Mouse (Mus musculus) midbrain, embryonic 14.5 days (tissue): Measurements from ENCODE around the gene Lsamp. TPM values are rescaled to one million over a fixed set of nuclear protein-coding genes. Genes with fewer than 3 reads are reported as not detected.
A peak's percentile ranks its signal among the peaks of the same experiment; 100 is the strongest.
"Not testable (repeated sequence)": the region's sequence is repeated elsewhere in the genome, so short reads cannot be mapped to it uniquely, and the experiment has no call there.

Experiments used
- ATAC-seq: fragments of 200-750 bp; cut with Nextera tagmentation; 2 replicates; pipeline ENCODE4 v1.8.0; 2017; ENCODE audit warnings: moderate number of reproducible peaks, moderate library complexity; ENCODE audit not compliant: low FRiP score, low TSS enrichment
- DNase-seq: peaks from one replicate; pipeline ENCODE4 v3.0.0-alpha.2; 2015
- H3K27ac ChIP-seq: fragments of 300-500 bp; sonication (generic); replicated peaks from 2 replicates; pipeline ENCODE4 v1.5.1; 2014; ENCODE audit warnings: mild to moderate bottlenecking, low read depth, low read length, moderate library complexity
- H3K27me3 ChIP-seq: fragments of 300-500 bp; sonication (generic); 2 replicates; pipeline ENCODE4 v1.6.1; 2014; ENCODE audit warnings: low read length, control low read depth, mixed read lengths; ENCODE audit not compliant: control insufficient read depth, insufficient read depth
- H3K36me3 ChIP-seq: fragments of 300-500 bp; sonication (generic); 2 replicates; pipeline ENCODE4 v1.6.1; 2014; ENCODE audit warnings: low read length, control low read depth; ENCODE audit not compliant: control insufficient read depth, insufficient read depth
- H3K4me1 ChIP-seq: fragments of 300-500 bp; sonication (generic); 2 replicates; pipeline ENCODE4 v1.6.1; 2014; ENCODE audit warnings: mild to moderate bottlenecking, antibody characterized with exemption, low read length, control low read depth; ENCODE audit not compliant: control insufficient read depth, insufficient read depth
- H3K4me2 ChIP-seq: fragments of 300-500 bp; sonication (generic); 2 replicates; pipeline ENCODE4 v1.6.1; 2014; ENCODE audit warnings: mild to moderate bottlenecking, low read length, moderate library complexity
- H3K4me3 ChIP-seq: fragments of 300-500 bp; sonication (generic); replicated peaks from 2 replicates; pipeline ENCODE4 v1.5.1; 2014; ENCODE audit warnings: low read depth, low read length
- H3K9ac ChIP-seq: fragments of 300-500 bp; sonication (generic); replicated peaks from 2 replicates; pipeline ENCODE4 v1.6.1; 2014; ENCODE audit warnings: mild to moderate bottlenecking, low read length, moderate library complexity
- H3K9me3 ChIP-seq: fragments of 300-500 bp; sonication (generic); 2 replicates; pipeline ENCODE4 v1.6.1; 2016; ENCODE audit warnings: low read length, control low read depth, mixed read lengths; ENCODE audit not compliant: control insufficient read depth
- WGBS: fragments of 180-500 bp; shearing (Covaris S2); extraction: QIAGEN DNeasy Blood & Tissue Kit; methylation state at CpG from one replicate; pipeline ENCODE4 v1.1.7; 2014; 5-methylcytosine and 5-hydroxymethylcytosine counted together
- polyA plus RNA-seq: library from polyadenylated mRNA; unstranded; fragments of >200 nt; fragmentation: Nextera tagmentation; extraction: Ambion mirVana; gene quantifications from 2 replicates; pipeline ENCODE4 v1.2.1, GENCODE M21; 2014

The Lsamp gene
- polyA plus RNA-seq, 1 experiment from 2014 or later = 79.5 TPM

- H3K4me2 ChIP-seq = no peak overlapping the region
- ATAC-seq = no peak; the same call in 1 of the 2 replicates
- 61% methylated on average over 9 of the region's 9 CpGs for WGBS
These were observed 583.3 kb downstream of the Lsamp start for GRCm38 (mm10) chr16:40567431-40567941.

DNA sequence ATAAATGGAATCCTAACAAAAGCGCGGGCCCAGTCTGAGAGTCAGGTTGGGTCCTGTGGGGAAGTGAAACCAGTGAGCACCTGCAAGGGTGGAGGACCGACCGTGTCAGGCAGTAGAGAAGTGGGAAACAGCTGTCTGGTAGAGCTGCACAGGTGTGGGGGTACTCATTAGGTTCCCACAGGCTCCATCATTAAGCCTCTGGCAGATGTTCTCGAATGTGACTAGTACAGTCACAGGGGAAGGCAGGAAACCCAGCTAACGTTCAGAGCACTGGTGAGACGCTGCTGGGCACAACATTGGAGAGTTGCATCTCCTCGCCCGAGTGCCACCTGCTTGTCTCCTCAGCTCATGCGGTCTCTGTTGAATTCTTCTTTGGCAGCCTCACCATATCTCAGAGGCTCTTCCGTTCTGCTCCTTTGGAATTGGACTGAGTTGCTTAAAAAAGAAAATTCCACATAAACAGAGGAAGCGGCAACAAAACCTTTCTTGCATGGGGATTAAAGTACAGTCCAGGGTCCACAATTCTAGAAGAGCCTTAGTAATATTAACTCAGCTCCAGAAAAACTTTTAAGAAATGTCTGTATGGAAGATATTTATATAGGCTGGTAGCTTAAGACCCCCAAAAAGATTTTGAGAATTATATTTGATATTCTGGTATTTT lies 588.1 kb downstream of the Lsamp start:
- Histone ChIP-seq H3K27me3 (no peaks in the 10 kb centered on the region), H3K4me3 (no peak overlapping the region), H3K36me3 (no peaks in the 10 kb centered on the region), H3K4me1 (no peaks in the 10 kb centered on the region), H3K27ac (no peak overlapping the region), H3K4me2 (no peak overlapping the region), H3K9me3 (no peaks in the 10 kb centered on the region), H3K9ac (no peak overlapping the region)
- ATAC-seq (no peak), DNase-seq (no peak)
- 86% methylated on average over 12 of the region's 12 CpGs for WGBS

More at GRCm38 (mm10) chr16:40567431-40567941, 583.3 kb downstream of the Lsamp start:
- Histone ChIP-seq H3K4me3 (no peak overlapping the region), H3K27me3 (no peaks in the 10 kb centered on the region), H3K4me1 (no peaks in the 10 kb centered on the region), H3K9ac (no peak overlapping the region), H3K36me3 (no peaks in the 10 kb centered on the region), H3K9me3 (no peaks in the 10 kb centered on the region), H3K27ac (no peak overlapping the region)
- peak; percentile 40 for DNase-seq

DNA sequence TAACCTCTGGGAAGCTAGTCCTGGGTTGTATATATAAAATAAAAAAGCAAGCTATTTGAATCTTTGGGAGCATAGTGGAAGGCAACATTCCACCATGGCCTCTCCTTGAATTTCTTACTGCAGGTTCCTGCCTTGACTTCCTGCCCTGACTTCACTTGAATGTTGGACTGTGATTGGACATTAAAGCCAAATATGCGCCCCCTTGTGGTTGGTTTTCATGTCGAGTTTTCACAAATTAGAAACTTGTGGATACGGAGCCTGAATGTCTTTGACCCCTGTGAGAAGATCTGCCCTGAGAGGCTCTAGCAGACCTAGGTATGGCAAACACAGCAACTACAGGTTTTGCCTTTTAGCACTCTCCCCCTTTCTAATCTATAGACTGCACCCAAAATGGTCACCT lies 597.9 kb downstream of the Lsamp start:
- ATAC-seq (no peak), DNase-seq (no peak)
- Histone ChIP-seq H3K27ac (no peak overlapping the region), H3K4me1 (no peaks in the 10 kb centered on the region), H3K9me3 (no peaks in the 10 kb centered on the region), H3K27me3 (no peaks in the 10 kb centered on the region), H3K4me2 (no peak overlapping the region), H3K4me3 (no peak overlapping the region), H3K9ac (no peak overlapping the region), H3K36me3 (no peaks in the 10 kb centered on the region)
- WGBS = 75% methylated on average over 3 of the region's 3 CpGs

DNA sequence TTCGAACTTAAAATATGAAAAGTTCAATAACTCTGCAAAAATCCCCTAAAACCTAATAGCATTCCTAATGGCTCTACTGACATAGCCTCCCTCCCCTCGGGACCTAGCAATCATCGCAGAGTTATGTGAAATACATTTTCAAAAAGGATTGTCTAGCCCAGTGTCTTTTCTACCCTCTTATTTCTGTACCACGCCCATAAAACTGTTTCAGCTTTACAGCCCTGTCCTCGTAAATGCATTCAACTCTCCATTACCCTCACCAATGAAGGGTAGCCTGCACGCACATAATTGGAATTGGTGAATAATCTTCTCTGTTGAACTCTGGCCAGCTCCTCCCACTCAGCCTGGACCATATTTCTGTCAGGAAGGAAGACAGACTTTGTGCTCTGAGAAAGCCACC lies 609.0 kb downstream of the Lsamp start:
- Histone ChIP-seq H3K4me3 (no peak overlapping the region), H3K4me2 (no peak overlapping the region), H3K9me3 (no peaks in the 10 kb centered on the region), H3K4me1 (no peaks in the 10 kb centered on the region), H3K36me3 (no peaks in the 10 kb centered on the region), H3K9ac (no peak overlapping the region), H3K27me3 (no peaks in the 10 kb centered on the region), H3K27ac (no peak overlapping the region)
- ATAC-seq = no peak
- no peak for DNase-seq
- WGBS = 80% methylated on average over 6 of the region's 6 CpGs

GRCm38 (mm10) chr16:40601431-40602387 lies 617.5 kb downstream of the Lsamp start:
- ATAC-seq = no peak
- H3K9ac ChIP-seq = no peak overlapping the region
- no peaks in the 10 kb centered on the region for H3K9me3 ChIP-seq
- no peak overlapping the region for H3K4me2 ChIP-seq
- DNase-seq = peak; percentile 50
- no peaks in the 10 kb centered on the region for H3K36me3 ChIP-seq
- no peaks in the 10 kb centered on the region for H3K27me3 ChIP-seq
- 29% methylated on average over 4 of the region's 4 CpGs for WGBS
- H3K4me1 ChIP-seq = peaks cover 12% of the 10 kb centered on the region; the same call in 1 of the 2 replicates
- 0 out of 2 replicates have a peak overlapping the region, but pooled peaks have one; percentile 13 for H3K27ac ChIP-seq
- no peak overlapping the region for H3K4me3 ChIP-seq

DNA sequence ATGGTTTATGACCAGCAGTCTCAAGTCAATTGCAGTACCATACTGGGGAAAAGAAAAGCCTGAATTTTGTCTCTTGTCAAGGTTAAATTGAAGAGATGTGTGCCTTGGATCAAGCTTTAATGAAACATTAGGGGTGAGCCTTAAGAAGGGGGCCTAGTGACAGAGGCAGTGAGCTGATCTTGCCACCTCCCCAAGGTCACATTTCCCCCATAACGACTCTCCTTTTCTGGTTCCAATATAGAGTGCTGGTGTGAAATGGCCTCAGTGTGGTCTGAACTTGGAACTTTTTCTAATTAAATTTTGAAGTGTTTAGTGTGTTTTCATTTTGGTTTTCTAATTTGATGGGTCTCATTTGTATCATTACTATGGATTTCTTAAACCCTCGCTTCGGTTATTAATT lies 623.3 kb downstream of the Lsamp start:
- Histone ChIP-seq H3K4me1 (peaks cover 6% of the 10 kb centered on the region; the same call in 1 of the 2 replicates), H3K9me3 (no peaks in the 10 kb centered on the region), H3K4me3 (no peak overlapping the region), H3K27ac (no peak overlapping the region), H3K4me2 (no peak overlapping the region), H3K9ac (no peak overlapping the region), H3K36me3 (no peaks in the 10 kb centered on the region), H3K27me3 (no peaks in the 10 kb centered on the region)
- DNase-seq (no peak), ATAC-seq (no peak)
- WGBS = 87% methylated on average over 3 of the region's 3 CpGs

DNA sequence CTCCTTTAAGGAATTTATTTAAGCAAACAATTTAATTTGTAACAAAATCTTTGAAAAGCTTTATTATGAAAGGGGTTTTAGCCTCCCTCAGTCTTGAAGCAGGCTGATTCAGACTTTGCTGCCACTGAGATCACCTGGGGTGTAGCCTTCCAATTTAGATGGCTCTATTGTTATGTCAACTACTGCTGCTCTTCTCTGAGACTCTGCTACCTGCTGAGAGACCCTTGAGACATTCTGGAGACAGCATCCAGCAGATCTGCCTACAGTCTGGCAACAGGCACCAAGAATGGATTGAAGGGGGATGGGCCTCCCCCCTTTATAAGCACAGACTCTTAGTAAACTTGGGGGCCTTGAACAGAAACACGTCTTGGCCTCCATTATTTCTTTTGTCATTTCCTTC lies 632.5 kb downstream of the Lsamp start:
- H3K4me3 ChIP-seq, H3K4me1 ChIP-seq, H3K9me3 ChIP-seq, ATAC-seq, H3K27ac ChIP-seq, H3K36me3 ChIP-seq, H3K9ac ChIP-seq, DNase-seq, H3K27me3 ChIP-seq, H3K4me2 ChIP-seq: not testable (repeated sequence)
- 17% methylated on average over 1 of the region's 1 CpGs for WGBS

- H3K4me2 ChIP-seq, H3K4me1 ChIP-seq, H3K27ac ChIP-seq, H3K36me3 ChIP-seq, DNase-seq, H3K27me3 ChIP-seq, H3K9me3 ChIP-seq, H3K9ac ChIP-seq, ATAC-seq, H3K4me3 ChIP-seq: not testable (repeated sequence)
- 81% methylated on average over 7 of the region's 7 CpGs for WGBS
These were observed 636.9 kb downstream of the Lsamp start for GRCm38 (mm10) chr16:40621086-40621485.
